Mouse (Mus musculus): Measurements from ENCODE around the gene Ftsj3. TPM values are rescaled to one million over a fixed set of nuclear protein-coding genes. Genes with fewer than 3 reads are reported as not detected.
A peak's percentile ranks its signal among the peaks of the same experiment; 100 is the strongest.

Gene Ftsj3
- polyA plus RNA-seq, 1 experiment from 2014 or later: 52.7 TPM

DNA sequence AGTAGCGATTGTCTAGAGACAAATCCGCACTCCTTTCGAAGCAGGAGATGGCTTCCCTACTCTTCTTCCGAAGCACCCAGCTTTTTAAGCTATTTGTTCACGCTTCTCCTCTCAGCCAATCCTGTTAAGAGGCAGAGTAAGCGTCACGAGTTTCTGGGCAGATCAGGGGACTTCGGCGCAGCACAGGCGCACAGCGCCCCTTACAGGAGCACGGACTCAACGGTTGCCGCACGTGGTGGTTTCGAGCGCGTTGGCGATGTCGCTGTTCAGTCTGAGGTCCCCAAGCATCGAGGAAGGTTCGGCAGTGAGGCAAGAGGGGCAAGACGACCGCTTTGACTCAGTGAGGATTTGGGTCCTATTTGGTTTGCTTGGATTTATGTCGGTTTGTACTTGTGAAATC, 20.6 kb upstream of the Ftsj3 start, which contains the start of gene Tcam1:
TSS of gene Tcam1 (plus strand) at position 219 of the 400 bp plus-strand sequence.
- Histone ChIP-seq H3K9ac (no peak within 1 kb of the TSS), H3K4me3 (peak within 1 kb of the TSS; percentile 24), H3K4me1 (peaks cover 37% of the 10 kb centered on the region), H3K27ac (peak within 1 kb of the TSS; percentile 97), H3K4me2 (peak within 1 kb of the TSS; percentile 46), H3K9me3 (no peaks in the 10 kb centered on the region), H3K27me3 (no peaks in the 10 kb centered on the region), H3K36me3 (no peaks in the 10 kb centered on the region)
- no peak for ATAC-seq (ENCODE audit: insufficient number of reproducible peaks, low FRiP score, low TSS enrichment, low read depth)
- WGBS: 7% methylated on average over 25 of the region's 25 CpGs

GRCm38 (mm10) chr11:106274971-106275411, 19.1 kb upstream of the Ftsj3 start:
- no peak overlapping the region for H3K4me3 ChIP-seq
- H3K4me1 ChIP-seq: peaks cover 51% of the 10 kb centered on the region
- no peak overlapping the region for H3K4me2 ChIP-seq
- no peaks in the 10 kb centered on the region for H3K9me3 ChIP-seq
- H3K27ac ChIP-seq: peak overlapping the region; percentile 97
- no peak overlapping the region for H3K9ac ChIP-seq
- ATAC-seq (ENCODE audit: insufficient number of reproducible peaks, low FRiP score, low TSS enrichment, low read depth): 0 out of 2 replicates have a peak, but pooled peaks have one; percentile 30
- H3K36me3 ChIP-seq: 0 out of 2 replicates have a peak, but pooled peaks cover 4% of the 10 kb centered on the region
- WGBS: 43% methylated on average over 7 of the region's 7 CpGs
- no peaks in the 10 kb centered on the region for H3K27me3 ChIP-seq

GRCm38 (mm10) chr11:106274374-106274773, 18.5 kb upstream of the Ftsj3 start:
- ATAC-seq (ENCODE audit: insufficient number of reproducible peaks, low FRiP score, low TSS enrichment, low read depth): no peak
- 79% methylated on average over 1 of the region's 1 CpGs for WGBS
- Histone ChIP-seq H3K4me2 (no peak overlapping the region), H3K9ac (no peak overlapping the region), H3K4me1 (peaks cover 55% of the 10 kb centered on the region), H3K4me3 (no peak overlapping the region), H3K27me3 (no peaks in the 10 kb centered on the region), H3K36me3 (0 out of 2 replicates have a peak, but pooled peaks cover 4% of the 10 kb centered on the region), H3K27ac (peak overlapping the region; percentile 97), H3K9me3 (no peaks in the 10 kb centered on the region)

GRCm38 (mm10) chr11:106273811-106274210, 17.9 kb upstream of the Ftsj3 start:
- H3K4me3 ChIP-seq: no peak overlapping the region
- H3K4me1 ChIP-seq: peaks cover 60% of the 10 kb centered on the region
- H3K27ac ChIP-seq: peak overlapping the region; percentile 97
- 0 out of 2 replicates have a peak, but pooled peaks cover 4% of the 10 kb centered on the region for H3K36me3 ChIP-seq
- H3K27me3 ChIP-seq: no peaks in the 10 kb centered on the region
- no peak for ATAC-seq (ENCODE audit: insufficient number of reproducible peaks, low FRiP score, low TSS enrichment, low read depth)
- WGBS: 90% methylated on average over 6 of the region's 6 CpGs
- no peaks in the 10 kb centered on the region for H3K9me3 ChIP-seq
- H3K4me2 ChIP-seq: peak overlapping the region; percentile 72; the same call in 1 of the 2 replicates
- no peak overlapping the region for H3K9ac ChIP-seq

GRCm38 (mm10) chr11:106273311-106273684, 17.4 kb upstream of the Ftsj3 start:
- H3K4me1 ChIP-seq: peaks cover 65% of the 10 kb centered on the region
- no peak for ATAC-seq (ENCODE audit: insufficient number of reproducible peaks, low FRiP score, low TSS enrichment, low read depth)
- H3K36me3 ChIP-seq: 0 out of 2 replicates have a peak, but pooled peaks cover 4% of the 10 kb centered on the region
- H3K4me2 ChIP-seq: peak overlapping the region; percentile 72
- H3K4me3 ChIP-seq: peak overlapping the region; percentile 99
- 9% methylated on average over 16 of the region's 16 CpGs for WGBS
- peak overlapping the region; percentile 97 for H3K27ac ChIP-seq
- no peak overlapping the region for H3K9ac ChIP-seq
- no peaks in the 10 kb centered on the region for H3K9me3 ChIP-seq
- no peaks in the 10 kb centered on the region for H3K27me3 ChIP-seq

- Histone ChIP-seq H3K9ac (peak within 1 kb of the TSS; percentile 99), H3K9me3 (no peaks in the 10 kb centered on the region), H3K4me3 (peak within 1 kb of the TSS; percentile 99), H3K27ac (peak within 1 kb of the TSS; percentile 97), H3K4me2 (peak within 1 kb of the TSS; percentile 72), H3K4me1 (peaks cover 71% of the 10 kb centered on the region), H3K36me3 (0 out of 2 replicates have a peak, but pooled peaks cover 4% of the 10 kb centered on the region), H3K27me3 (no peaks in the 10 kb centered on the region)
- ATAC-seq (ENCODE audit: insufficient number of reproducible peaks, low FRiP score, low TSS enrichment, low read depth): peak; percentile 90
- under 1% methylated on average over 71 of the region's 72 CpGs for WGBS
Observed at GRCm38 (mm10) chr11:106272644-106273310, 16.9 kb upstream of the Ftsj3 start, which contains the start of gene Smarcd2. Gene Smarcd2, minus strand, starts transcription at chr11:106272972.

DNA sequence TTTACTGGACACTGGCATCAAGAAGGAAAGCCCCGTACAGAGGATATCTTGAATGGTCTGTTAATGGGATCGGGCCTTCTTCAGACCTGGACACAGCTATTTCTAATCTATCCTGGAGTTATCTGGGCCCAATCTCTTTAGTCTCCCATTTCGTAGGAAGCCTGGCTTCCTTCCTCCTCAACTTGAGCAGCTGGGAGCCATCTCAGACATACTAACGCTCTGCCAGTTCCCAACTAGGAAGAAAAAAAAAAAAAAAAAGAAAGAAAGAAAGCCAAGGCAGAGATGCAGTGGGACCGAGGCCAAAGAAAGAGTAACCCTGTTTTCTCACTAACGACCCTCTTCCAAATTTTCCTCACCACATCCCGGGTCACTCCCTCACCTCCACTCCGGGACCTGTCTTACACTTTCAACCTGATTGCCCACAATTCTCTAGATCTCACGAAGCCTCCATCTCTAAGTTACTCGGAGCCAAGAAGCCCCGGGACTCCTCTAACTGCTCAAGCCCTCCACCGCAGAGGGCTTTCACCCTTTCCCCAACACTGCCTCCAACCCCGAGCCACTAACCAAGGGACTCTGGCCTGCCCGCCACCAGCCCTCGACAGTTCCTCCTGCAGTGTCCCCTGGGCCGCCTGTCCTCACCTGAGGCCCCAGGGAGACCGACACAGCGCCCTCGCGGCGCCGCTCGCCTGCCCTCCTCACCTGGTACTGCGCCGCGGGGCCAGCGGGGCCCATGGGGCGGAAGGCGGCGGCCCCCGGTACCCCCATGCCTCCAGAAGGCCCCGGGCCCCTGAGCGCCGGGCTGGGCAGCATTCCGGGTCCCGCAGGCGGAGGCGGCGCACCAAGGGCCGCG, 16.1 kb upstream of the Ftsj3 start:
- peak overlapping the region; percentile 72 for H3K4me2 ChIP-seq
- peak overlapping the region; percentile 97 for H3K27ac ChIP-seq
- whole genome bisulfite sequencing: under 1% methylated on average over 41 of the region's 41 CpGs
- no peaks in the 10 kb centered on the region for H3K9me3 ChIP-seq
- no peaks in the 10 kb centered on the region for H3K27me3 ChIP-seq
- ATAC-seq (ENCODE audit: insufficient number of reproducible peaks, low FRiP score, low TSS enrichment, low read depth): no peak
- H3K36me3 ChIP-seq: peaks cover 8% of the 10 kb centered on the region
- H3K9ac ChIP-seq: peak overlapping the region; percentile 99
- H3K4me1 ChIP-seq: peaks cover 78% of the 10 kb centered on the region
- H3K4me3 ChIP-seq: peak overlapping the region; percentile 99

DNA sequence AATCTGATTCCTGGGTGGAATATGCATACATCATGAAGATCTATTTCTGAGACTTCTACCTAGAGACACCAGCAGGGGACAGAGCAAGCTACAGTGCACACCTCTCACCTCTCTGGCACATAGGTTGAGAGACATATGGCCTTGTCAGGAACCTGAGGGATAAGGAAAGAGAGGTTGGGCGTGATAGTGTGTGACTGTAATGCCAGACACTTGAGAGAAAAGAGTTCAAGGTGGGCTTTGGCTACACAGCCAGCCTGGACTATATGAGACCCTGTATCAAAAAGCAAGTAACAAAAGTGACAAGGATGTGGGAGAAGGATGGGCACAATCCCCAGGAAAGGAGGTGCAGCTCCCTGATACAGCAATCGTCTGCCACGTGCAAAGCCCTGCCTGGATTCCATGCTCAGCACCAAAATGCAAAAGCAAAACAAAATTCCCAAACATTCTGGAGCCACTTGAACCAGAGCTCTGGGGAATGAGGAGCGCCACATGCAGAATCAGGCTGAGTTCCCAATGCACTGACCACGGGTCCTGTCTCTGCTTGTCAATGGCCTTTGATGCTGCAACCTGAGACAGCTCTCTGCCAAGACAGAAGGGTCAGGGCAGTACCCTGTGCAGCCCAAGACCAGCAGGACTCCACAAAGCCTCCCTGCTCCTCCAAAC, 15.4 kb upstream of the Ftsj3 start:
- Histone ChIP-seq H3K27me3 (no peaks in the 10 kb centered on the region), H3K9ac (peak overlapping the region; percentile 99; the same call in 1 of the 2 replicates), H3K36me3 (peaks cover 16% of the 10 kb centered on the region), H3K9me3 (no peaks in the 10 kb centered on the region), H3K4me1 (peaks cover 75% of the 10 kb centered on the region), H3K4me2 (peak overlapping the region; percentile 72), H3K27ac (peak overlapping the region; percentile 97), H3K4me3 (peak overlapping the region; percentile 99)
- WGBS: 25% methylated on average over 5 of the region's 5 CpGs
- no peak for ATAC-seq (ENCODE audit: insufficient number of reproducible peaks, low FRiP score, low TSS enrichment, low read depth)

- Histone ChIP-seq H3K4me3 (peak overlapping the region; percentile 26), H3K9me3 (no peaks in the 10 kb centered on the region), H3K9ac (no peak overlapping the region), H3K4me2 (peak overlapping the region; percentile 44), H3K27ac (peak overlapping the region; percentile 90), H3K27me3 (no peaks in the 10 kb centered on the region), H3K4me1 (peaks cover 54% of the 10 kb centered on the region), H3K36me3 (peaks cover 38% of the 10 kb centered on the region)
- WGBS: 16% methylated on average over 3 of the region's 3 CpGs
- ATAC-seq (ENCODE audit: insufficient number of reproducible peaks, low FRiP score, low TSS enrichment, low read depth): no peak
Observed at GRCm38 (mm10) chr11:106269060-106269431, 13.2 kb upstream of the Ftsj3 start.

- peaks cover 49% of the 10 kb centered on the region for H3K4me1 ChIP-seq
- H3K27ac ChIP-seq: peak overlapping the region; percentile 90
- peak overlapping the region; percentile 26 for H3K4me3 ChIP-seq
- H3K27me3 ChIP-seq: no peaks in the 10 kb centered on the region
- ATAC-seq (ENCODE audit: insufficient number of reproducible peaks, low FRiP score, low TSS enrichment, low read depth): no peak
- H3K9ac ChIP-seq: 0 out of 2 replicates have a peak overlapping the region, but pooled peaks have one; percentile 14
- H3K9me3 ChIP-seq: no peaks in the 10 kb centered on the region
- H3K4me2 ChIP-seq: peak overlapping the region; percentile 44
- 10% methylated on average over 8 of the region's 8 CpGs for WGBS
- peaks cover 44% of the 10 kb centered on the region for H3K36me3 ChIP-seq
Observed at GRCm38 (mm10) chr11:106268326-106269059, 12.6 kb upstream of the Ftsj3 start.

DNA sequence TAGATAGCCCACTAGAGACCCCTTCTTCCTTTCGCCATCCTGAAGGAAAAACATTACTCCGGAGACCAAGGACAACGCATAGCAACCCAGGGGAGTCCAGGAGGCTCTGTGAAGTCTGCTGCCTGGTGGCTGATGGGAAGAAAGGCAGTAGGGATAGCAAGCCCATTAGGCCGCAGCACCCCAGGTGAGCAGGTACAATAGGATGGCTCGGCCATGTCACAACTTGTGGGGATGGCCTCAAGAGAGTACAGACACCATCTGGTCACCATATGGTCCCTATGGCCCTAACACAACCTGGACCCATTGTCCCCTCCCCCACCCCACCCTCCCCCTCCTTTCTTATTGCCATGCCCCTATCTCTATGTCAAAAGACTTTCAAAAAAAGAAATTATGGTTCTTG, 12.0 kb upstream of the Ftsj3 start:
- peak overlapping the region; percentile 44 for H3K4me2 ChIP-seq
- H3K27ac ChIP-seq: peak overlapping the region; percentile 90
- H3K36me3 ChIP-seq: peaks cover 50% of the 10 kb centered on the region
- no peak overlapping the region for H3K9ac ChIP-seq
- peak overlapping the region; percentile 26 for H3K4me3 ChIP-seq
- ATAC-seq (ENCODE audit: insufficient number of reproducible peaks, low FRiP score, low TSS enrichment, low read depth): no peak
- H3K9me3 ChIP-seq: no peaks in the 10 kb centered on the region
- H3K4me1 ChIP-seq: peaks cover 46% of the 10 kb centered on the region
- no peaks in the 10 kb centered on the region for H3K27me3 ChIP-seq
- WGBS: 31% methylated on average over 5 of the region's 5 CpGs

Data from limb, embryonic 15.5 days (tissue).